Mouse (Mus musculus) skeletal muscle tissue, postnatal 0 days (tissue): ENCODE measurements around the gene Yipf1. TPM values are rescaled to one million over a fixed set of nuclear protein-coding genes. Genes with fewer than 3 reads are reported as not detected.

ENCODE experiments used
- polyA plus RNA-seq: library from polyadenylated mRNA; unstranded; fragments of >200 nt; fragmentation: Nextera tagmentation; extraction: Ambion mirVana; gene quantifications from 2 replicates; pipeline ENCODE4 v1.2.1, GENCODE M21; 2015

Yipf1 gene
- polyA plus RNA-seq, result 26.2 and 28.9 TPM in 2 replicates

DNA sequence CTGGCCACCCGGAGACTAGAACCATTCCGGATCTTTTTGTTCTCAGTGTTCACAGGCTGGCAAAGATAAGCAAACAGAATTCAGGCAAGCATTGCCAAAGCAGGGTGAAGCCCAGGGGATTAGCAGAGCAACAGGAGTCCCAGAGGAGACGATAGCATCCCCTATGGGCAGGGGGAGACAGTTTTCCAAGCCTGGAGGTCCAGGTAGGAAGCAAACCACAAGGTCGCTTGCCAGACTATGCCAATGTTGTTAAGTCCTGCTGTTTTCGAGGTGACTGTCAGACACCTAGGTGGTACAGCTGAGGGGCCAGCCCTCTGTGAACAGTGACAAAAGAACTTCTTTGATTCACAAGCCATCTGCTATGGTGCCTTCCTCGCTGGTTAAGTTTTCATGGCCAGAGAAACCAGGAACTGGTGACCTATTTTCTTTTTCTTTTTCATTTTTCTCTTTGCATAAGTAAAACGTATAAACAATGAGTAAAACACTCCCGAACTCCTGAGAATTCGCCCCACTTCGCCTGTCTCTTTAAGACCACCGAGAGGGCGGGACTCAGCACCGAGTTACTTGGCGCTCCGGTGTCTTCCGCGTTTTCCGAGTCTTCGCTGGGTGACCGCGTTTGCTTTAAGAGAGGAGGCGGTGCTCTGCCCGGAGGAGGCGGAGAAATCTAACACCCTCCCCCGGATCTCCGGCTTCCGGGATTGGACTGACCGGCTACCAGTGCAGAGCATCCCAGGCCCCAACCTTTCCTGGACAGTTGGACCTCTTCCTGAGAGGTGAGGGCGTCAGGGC lies at the start of gene Yipf1:
Yipf1 (plus strand) TSS at position 674 of the 789 bp plus-strand sequence.

DNA sequence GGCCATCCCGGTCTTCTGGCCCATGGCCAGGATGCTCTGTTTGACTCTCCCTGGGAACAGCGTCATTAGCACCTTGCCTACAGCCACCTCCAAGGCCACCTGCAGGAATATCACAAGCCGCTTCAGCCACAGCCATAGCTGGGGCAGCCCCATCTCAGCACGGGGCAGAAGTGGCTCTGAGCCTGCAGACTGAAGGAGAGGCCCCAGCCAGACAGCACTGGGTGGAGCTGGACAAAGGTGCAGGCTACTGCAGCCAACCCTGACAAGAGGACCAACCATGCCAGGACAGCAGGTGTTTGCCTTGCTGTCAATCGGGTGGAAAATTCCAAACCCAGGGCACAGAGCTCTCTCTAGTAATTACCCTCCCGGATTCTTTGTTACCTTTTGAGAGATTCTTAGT lies 7.2 kb upstream of the Yipf1 start, which contains the start of gene Dio1:
Dio1 (minus strand) TSS at position 204 of the 400 bp plus-strand sequence.

DNA sequence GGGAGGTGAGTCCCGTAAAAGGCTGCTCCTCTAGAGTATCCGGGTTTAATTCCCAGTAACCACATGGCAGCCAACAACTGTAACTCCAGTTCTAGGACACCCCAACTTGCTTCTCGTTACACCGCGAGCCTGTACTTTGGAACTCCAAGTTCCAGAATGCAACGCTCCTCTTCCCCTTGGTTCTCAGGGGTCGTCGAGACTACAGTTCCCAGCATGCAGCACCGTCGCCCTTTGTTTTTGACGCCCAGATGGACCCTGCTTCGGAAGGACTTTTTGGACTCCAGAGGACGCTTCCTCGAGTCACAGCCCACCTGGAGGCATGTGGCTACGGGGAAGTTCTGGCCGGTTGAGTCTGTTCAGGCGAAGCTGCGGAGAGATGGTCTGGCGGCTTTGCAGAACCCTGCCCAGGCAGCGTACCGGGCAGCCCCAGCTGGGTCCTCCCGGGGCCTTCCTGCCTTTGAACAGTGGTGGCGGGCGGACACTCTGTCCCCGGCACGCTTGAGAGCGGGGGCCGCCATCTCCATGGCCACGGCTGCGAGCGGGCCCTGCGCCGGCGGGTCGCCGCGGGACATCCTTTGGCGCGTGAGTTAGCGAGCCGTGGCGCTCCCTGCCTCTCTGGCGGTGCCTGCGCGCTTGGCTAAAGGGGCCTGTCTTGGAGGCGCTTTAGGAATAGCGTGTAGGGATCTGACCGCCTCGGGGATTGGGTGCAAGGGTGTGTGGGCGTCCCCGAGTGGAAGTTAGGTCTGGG lies 53.6 kb downstream of the Yipf1 start, which contains the start of gene Ndc1:
Ndc1 (plus strand) TSS at position 218 of the 748 bp plus-strand sequence.

Other genes with a start within 250 kb of the Yipf1 start
- gene Mrpl37, start 247.5 kb upstream of the Yipf1 start, polyA plus RNA-seq, result 108 and 113 TPM in 2 replicates
- gene Cyb5rl, start 247.4 kb upstream of the Yipf1 start, polyA plus RNA-seq, result 6.4 and 6.9 TPM in 2 replicates
- 0.10 TPM in 1 of 2 replicates, not detected in the other for gene Cdcp2, start 217.5 kb upstream of the Yipf1 start, polyA plus RNA-seq
- 304 and 323 TPM in 2 replicates for gene Tmem59, start 136.0 kb upstream of the Yipf1 start, polyA plus RNA-seq
- 15.1 and 19.8 TPM in 2 replicates for gene Tceanc2, start 135.2 kb upstream of the Yipf1 start, polyA plus RNA-seq
- not detected in 2 replicates for gene Ldlrad1, start 105.2 kb upstream of the Yipf1 start, polyA plus RNA-seq
- 15.8 and 19.4 TPM in 2 replicates for gene Lrrc42, start 60.8 kb upstream of the Yipf1 start, polyA plus RNA-seq
- 47.6 and 49.7 TPM in 2 replicates for gene Hspb11, start 60.8 kb upstream of the Yipf1 start, polyA plus RNA-seq
- not detected in 2 replicates for gene Dio1, start 7.2 kb upstream of the Yipf1 start, polyA plus RNA-seq
- 6.6 and 7.4 TPM in 2 replicates for gene Ndc1, start 53.4 kb downstream of the Yipf1 start, polyA plus RNA-seq
- 5.2 TPM in 2 replicates for gene Glis1, start 120.2 kb downstream of the Yipf1 start, polyA plus RNA-seq